Mouse (Mus musculus): ENCODE measurements around the gene Ascc2. TPM values are rescaled to one million over a fixed set of nuclear protein-coding genes. Genes with fewer than 3 reads are reported as not detected.
"Not testable (repeated sequence)": the region's sequence is repeated elsewhere in the genome, so short reads cannot be mapped to it uniquely, and the experiment has no call there.

Gene Ascc2
- polyA plus RNA-seq, 2 experiments = 10.0 to 15.0 TPM

DNA sequence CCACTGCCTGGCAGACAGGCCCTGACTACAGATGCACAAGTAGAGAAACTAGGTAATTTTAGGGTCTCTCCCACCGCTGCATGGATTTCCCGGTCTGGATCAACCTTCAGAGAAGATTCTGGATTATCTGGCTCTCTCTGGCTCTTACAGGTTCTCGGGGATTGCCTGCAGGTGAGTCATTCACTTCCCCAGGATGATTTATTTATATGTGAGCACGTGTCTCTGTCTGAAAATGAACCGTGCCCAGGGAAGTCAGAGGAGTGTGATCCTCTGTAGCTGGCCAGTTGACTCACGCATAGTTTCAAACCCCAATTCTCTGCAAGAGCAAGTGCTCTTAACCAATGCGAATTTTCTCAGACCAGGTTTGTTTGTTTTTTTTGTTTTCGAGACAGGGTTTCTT lies 63.2 kb downstream of the Ascc2 start:
- WGBS (ENCODE audit: insufficient replicate concordance) = 81% methylated on average over 8 of the region's 8 CpGs
- no peaks in the 10 kb centered on the region for H3K27me3 ChIP-seq (ENCODE audit: control insufficient read depth, insufficient read depth, low read length)
- H3K9me3 ChIP-seq (ENCODE audit: control insufficient read depth, low read length) = no peaks in the 10 kb centered on the region
- no peak overlapping the region for H3K27ac ChIP-seq
- DNase-seq (ENCODE audit: low read depth in 3 of 3, low spot score in 3 of 3) (no peak), ATAC-seq (ENCODE audit: insufficient read depth) (no peak)
- no peak overlapping the region for H3K9ac ChIP-seq (replicated peaks)
- TF ChIP-seq EP300 (IDR thresholded peaks at IDR 0.05; ENCODE audit: low read depth) = no peak
- no peak for TF ChIP-seq CTCF (IDR thresholded peaks at IDR 0.05; ENCODE audit: low read depth)
- peaks cover 11% of the 10 kb centered on the region for H3K36me3 ChIP-seq (replicated peaks; ENCODE audit: control insufficient read depth, insufficient read depth, low read depth)
- peaks cover 8% of the 10 kb centered on the region in 2 experiments; a peak in 3 of 4 replicates for H3K4me1 ChIP-seq (replicated peaks; ENCODE audit: control insufficient read depth in 2 of 2, insufficient read depth in 2 of 2, low read length in 1 of 2)
- H3K4me3 ChIP-seq (ENCODE audit: insufficient read depth in 1 of 2, low read depth in 2 of 2, low read length in 2 of 2) = no peak overlapping the region
- H3K4me2 ChIP-seq (ENCODE audit: low read depth) = no peak overlapping the region

DNA sequence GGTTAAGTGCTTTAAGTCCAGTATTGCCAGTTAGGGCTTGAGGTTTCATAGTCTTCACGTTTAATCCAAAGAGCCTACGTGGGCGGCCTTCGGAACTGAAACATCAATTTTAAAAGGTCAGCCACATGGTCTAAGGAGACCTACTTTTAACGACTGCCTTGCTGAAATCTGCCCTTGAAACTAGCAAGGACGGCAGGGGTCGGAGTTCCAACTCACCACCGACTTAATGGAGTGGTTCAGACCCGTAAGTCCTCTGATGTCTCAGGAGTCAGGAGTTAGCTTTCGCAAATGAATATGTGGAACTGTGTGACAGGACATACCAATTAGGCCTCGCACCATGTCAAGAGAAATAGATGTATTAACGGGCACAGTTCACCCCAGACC lies 66.1 kb downstream of the Ascc2 start:
- DNase-seq (ENCODE audit: low read depth in 3 of 3, low spot score in 3 of 3) (no peak), ATAC-seq (ENCODE audit: insufficient read depth) (no peak)
- Histone ChIP-seq H3K4me3 (ENCODE audit: insufficient read depth in 1 of 2, low read depth in 2 of 2, low read length in 2 of 2) (peak overlapping the region; percentile 69 to 86), H3K36me3 (replicated peaks; ENCODE audit: control insufficient read depth, insufficient read depth, low read depth) (peaks cover 11% of the 10 kb centered on the region), H3K4me1 (replicated peaks; ENCODE audit: control insufficient read depth in 2 of 2, insufficient read depth in 2 of 2, low read length in 1 of 2) (peaks cover 8% of the 10 kb centered on the region in 2 experiments; a peak in 3 of 4 replicates), H3K9ac (replicated peaks) (peak overlapping the region; percentile 90), H3K9me3 (ENCODE audit: control insufficient read depth, low read length) (no peaks in the 10 kb centered on the region), H3K27ac (peak overlapping the region; percentile 64), H3K27me3 (ENCODE audit: control insufficient read depth, insufficient read depth, low read length) (no peaks in the 10 kb centered on the region), H3K4me2 (ENCODE audit: low read depth) (peak overlapping the region; percentile 91)
- TF ChIP-seq CTCF (IDR thresholded peaks at IDR 0.05; ENCODE audit: low read depth) (no peak), EP300 (IDR thresholded peaks at IDR 0.05; ENCODE audit: low read depth) (no peak)
- WGBS (ENCODE audit: insufficient replicate concordance) = 2% methylated on average over 12 of the region's 12 CpGs

DNA sequence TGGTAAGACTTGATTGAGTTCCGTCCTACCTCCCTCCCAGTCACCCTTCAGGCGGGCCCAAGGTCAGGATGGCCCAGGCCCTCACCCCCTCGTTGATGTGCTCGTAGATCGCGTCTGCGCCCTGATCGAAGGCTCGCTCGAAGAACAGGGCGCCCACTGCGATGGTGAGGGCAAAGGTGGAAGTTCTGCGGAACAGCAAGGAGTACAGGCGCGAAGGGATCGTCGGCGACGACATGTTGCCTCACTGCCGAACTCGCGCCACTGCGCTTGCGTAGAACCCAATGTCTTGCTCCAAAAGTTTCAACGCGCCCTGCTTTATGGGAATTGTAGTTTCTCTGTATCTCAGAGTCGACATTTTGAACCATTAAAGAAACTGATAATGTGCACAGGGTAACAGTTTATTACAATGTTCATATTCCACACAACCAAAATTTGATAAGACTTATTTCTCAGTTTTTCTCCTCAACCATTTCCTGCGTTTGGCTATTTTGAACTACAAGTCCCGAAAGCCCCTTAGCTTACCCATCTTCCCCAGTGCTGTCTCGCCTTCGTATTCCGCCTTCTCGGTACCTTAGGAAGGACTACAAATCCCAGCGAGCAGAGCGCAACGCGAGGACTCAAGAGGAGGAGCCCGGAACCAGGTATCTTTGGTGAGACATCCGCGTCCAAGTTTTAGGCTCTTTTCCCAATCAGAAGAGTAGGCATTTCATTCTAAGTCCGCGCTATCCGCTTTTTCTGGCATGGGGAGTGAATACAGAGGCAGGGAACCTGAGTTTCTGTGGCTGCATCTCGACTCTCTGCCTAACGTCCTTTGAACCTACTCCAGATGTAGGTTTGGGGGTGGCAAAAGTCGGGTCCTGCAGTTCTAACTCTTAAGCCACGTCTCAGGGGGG lies 66.8 kb downstream of the Ascc2 start, which contains the start of the genes Uqcr10 and Zmat5:
Uqcr10 (minus strand) TSS at position 271 of the 893 bp plus-strand sequence.
Zmat5 (plus strand) TSS at position 607 of the 893 bp plus-strand sequence.
- DNase-seq (ENCODE audit: low read depth in 3 of 3, low spot score in 3 of 3) = peak; percentile 94 to 96 (median 94)
- peak; percentile 99 for ATAC-seq (ENCODE audit: insufficient read depth)
- H3K27ac ChIP-seq = peak within 1 kb of the TSS; percentile 64
- WGBS (ENCODE audit: insufficient replicate concordance) = under 1% methylated on average over 47 of the region's 47 CpGs
- H3K9me3 ChIP-seq (ENCODE audit: control insufficient read depth, low read length) = no peaks in the 10 kb centered on the region
- TF ChIP-seq EP300 (IDR thresholded peaks at IDR 0.05; ENCODE audit: low read depth) (no peak), CTCF (IDR thresholded peaks at IDR 0.05; ENCODE audit: low read depth) (peak; percentile 25; the same call in 1 of the 2 replicates)
- peak within 1 kb of the TSS; percentile 91 for H3K4me2 ChIP-seq (ENCODE audit: low read depth)
- peaks cover 8% of the 10 kb centered on the region in 2 experiments; a peak in 3 of 4 replicates for H3K4me1 ChIP-seq (replicated peaks; ENCODE audit: control insufficient read depth in 2 of 2, insufficient read depth in 2 of 2, low read length in 1 of 2)
- peaks cover 11% of the 10 kb centered on the region for H3K36me3 ChIP-seq (replicated peaks; ENCODE audit: control insufficient read depth, insufficient read depth, low read depth)
- no peaks in the 10 kb centered on the region for H3K27me3 ChIP-seq (ENCODE audit: control insufficient read depth, insufficient read depth, low read length)
- H3K4me3 ChIP-seq (ENCODE audit: insufficient read depth in 1 of 2, low read depth in 2 of 2, low read length in 2 of 2) = peak within 1 kb of the TSS; percentile 69 to 86
- peak within 1 kb of the TSS; percentile 90 for H3K9ac ChIP-seq (replicated peaks)

DNA sequence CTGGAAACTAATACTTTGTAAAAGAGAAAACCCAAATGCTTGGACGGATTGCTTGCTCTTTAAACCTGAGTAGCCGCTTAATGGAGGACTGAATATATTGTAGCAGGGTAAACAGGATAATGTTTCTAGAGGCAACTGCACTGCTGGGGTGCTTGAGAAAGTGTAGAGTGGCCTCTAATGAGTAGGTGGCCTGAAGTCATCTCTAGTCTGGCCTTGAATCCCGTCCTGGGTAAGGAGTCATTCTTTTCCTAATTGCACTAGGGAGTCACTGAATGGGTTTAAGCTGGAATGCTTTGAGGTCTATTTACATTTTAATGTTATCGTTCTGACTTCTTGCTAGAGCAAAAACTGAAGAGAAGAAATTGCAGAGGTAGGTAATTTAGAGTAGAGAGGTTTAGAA lies 67.6 kb downstream of the Ascc2 start:
- H3K4me3 ChIP-seq (ENCODE audit: insufficient read depth in 1 of 2, low read depth in 2 of 2, low read length in 2 of 2) = peak overlapping the region; percentile 69 to 86
- no peaks in the 10 kb centered on the region for H3K9me3 ChIP-seq (ENCODE audit: control insufficient read depth, low read length)
- peak overlapping the region; percentile 75 for H3K9ac ChIP-seq (replicated peaks)
- H3K27ac ChIP-seq = peak overlapping the region; percentile 14; the same call in 1 of the 2 replicates
- WGBS (ENCODE audit: insufficient replicate concordance) = 15% methylated on average over 4 of the region's 4 CpGs
- peak overlapping the region; percentile 91 for H3K4me2 ChIP-seq (ENCODE audit: low read depth)
- peaks cover 11% of the 10 kb centered on the region for H3K36me3 ChIP-seq (replicated peaks; ENCODE audit: control insufficient read depth, insufficient read depth, low read depth)
- peaks cover 8% of the 10 kb centered on the region in 2 experiments; a peak in 3 of 4 replicates for H3K4me1 ChIP-seq (replicated peaks; ENCODE audit: control insufficient read depth in 2 of 2, insufficient read depth in 2 of 2, low read length in 1 of 2)
- DNase-seq (ENCODE audit: low read depth in 3 of 3, low spot score in 3 of 3) = no peak
- no peak for ATAC-seq (ENCODE audit: insufficient read depth)
- H3K27me3 ChIP-seq (ENCODE audit: control insufficient read depth, insufficient read depth, low read length) = no peaks in the 10 kb centered on the region
- TF ChIP-seq EP300 (IDR thresholded peaks at IDR 0.05; ENCODE audit: low read depth) (no peak), CTCF (IDR thresholded peaks at IDR 0.05; ENCODE audit: low read depth) (no peak)

DNA sequence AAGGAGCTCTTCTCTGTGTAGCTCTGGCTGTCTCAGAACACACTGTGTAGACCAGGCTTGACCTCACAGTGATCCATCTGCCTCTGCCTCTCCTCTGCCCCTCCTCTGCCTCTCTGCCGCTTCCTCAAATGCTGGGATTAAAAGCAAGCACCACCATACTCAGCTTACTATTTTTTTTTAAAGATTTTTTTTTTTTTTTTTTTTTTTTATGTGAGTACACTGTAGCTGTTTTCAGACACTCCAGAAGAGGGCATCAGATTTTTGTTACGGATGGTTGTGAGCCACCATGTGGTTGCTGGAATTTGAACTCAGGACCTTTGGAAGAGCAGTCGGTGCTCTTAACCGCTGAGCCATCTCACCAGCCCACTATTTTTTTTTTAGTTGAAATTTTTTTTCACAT lies 72.6 kb downstream of the Ascc2 start:
- not testable (repeated sequence) for H3K9ac ChIP-seq (replicated peaks); H3K36me3 ChIP-seq (replicated peaks; ENCODE audit: control insufficient read depth, insufficient read depth, low read depth)
- WGBS (ENCODE audit: insufficient replicate concordance) = 81% methylated on average over 4 of the region's 4 CpGs

More for the DNA sequence above, 72.6 kb downstream of the Ascc2 start:
- not testable (repeated sequence) for H3K27me3 ChIP-seq (ENCODE audit: control insufficient read depth, insufficient read depth, low read length); H3K4me1 ChIP-seq (replicated peaks; ENCODE audit: control insufficient read depth in 2 of 2, insufficient read depth in 2 of 2, low read length in 1 of 2); DNase-seq (ENCODE audit: low read depth in 3 of 3, low spot score in 3 of 3); H3K4me2 ChIP-seq (ENCODE audit: low read depth); ATAC-seq (ENCODE audit: insufficient read depth); H3K27ac ChIP-seq; H3K9me3 ChIP-seq (ENCODE audit: control insufficient read depth, low read length); H3K4me3 ChIP-seq (ENCODE audit: insufficient read depth in 1 of 2, low read depth in 2 of 2, low read length in 2 of 2)

All from liver, embryonic 14.5 days (tissue).